Mouse (Mus musculus) myocyte (in vitro differentiated cells): Measurements from ENCODE around the gene 4930518I15Rik. TPM values are rescaled to one million over a fixed set of nuclear protein-coding genes. Genes with fewer than 3 reads are reported as not detected.
"Not testable (repeated sequence)": the region's sequence is repeated elsewhere in the genome, so short reads cannot be mapped to it uniquely, and the experiment has no call there.

Source experiments
- H3K27me3 ChIP-seq: one replicate; pipeline ENCODE4 v1.6.1; 2011; ENCODE audit not compliant: control insufficient read depth, insufficient read depth, insufficient read length
- H3K36me3 ChIP-seq: one replicate; pipeline ENCODE4 v1.6.1; 2011; ENCODE audit not compliant: control insufficient read depth, insufficient read depth
- H3K4me2 ChIP-seq: one replicate; pipeline ENCODE4 v1.6.1; 2011; ENCODE audit warnings: low read depth, control low read depth
- H3K4me3 ChIP-seq: one replicate; pipeline ENCODE4 v1.5.1; 2011; ENCODE audit warnings: mild to moderate bottlenecking, control low read depth, moderate library complexity
- H3K79me2 ChIP-seq: one replicate; pipeline ENCODE4 v1.6.1; 2011; ENCODE audit not compliant: control insufficient read depth, insufficient read depth
- H3ac ChIP-seq: one replicate; pipeline ENCODE4 v1.6.1; 2011; ENCODE audit not compliant: control insufficient read depth, insufficient read length
- CEBPB ChIP-seq: IDR thresholded peaks from 2 replicates; pipeline ENCODE4 v1.6.1; 2011; ENCODE audit warnings: mild to moderate bottlenecking, moderate library complexity; ENCODE audit not compliant: poor library complexity, insufficient read depth, severe bottlenecking
- E2F4 ChIP-seq: IDR thresholded peaks from one replicate; pipeline ENCODE4 v1.6.1; 2011; ENCODE audit warnings: mild to moderate bottlenecking, control low read depth, moderate library complexity; ENCODE audit not compliant: insufficient read depth
- MAX ChIP-seq: IDR thresholded peaks from one replicate; pipeline ENCODE4 v1.6.1; 2011; ENCODE audit warnings: low read depth, mild to moderate bottlenecking, control low read depth
- MYOD1 ChIP-seq, 3 experiments: IDR thresholded peaks; one replicate each; pipeline ENCODE4 v1.6.1; 2011; ENCODE audit warnings: control low read depth in 2 of 3, low read depth in 2 of 3, mild to moderate bottlenecking in 2 of 3, moderate library complexity in 1 of 3; ENCODE audit not compliant: insufficient read length in 2 of 3, control insufficient read depth in 1 of 3
- MYOG ChIP-seq, 3 experiments: IDR thresholded peaks; one replicate each; pipeline ENCODE4 v1.6.1; 2011; ENCODE audit warnings: control low read depth in 2 of 3, low read depth in 2 of 3, mild to moderate bottlenecking in 2 of 3; ENCODE audit not compliant: insufficient read length in 2 of 3, control insufficient read depth in 1 of 3, insufficient read depth in 1 of 3
- POLR2A ChIP-seq: IDR thresholded peaks from one replicate; pipeline ENCODE4 v1.6.1; 2011; ENCODE audit warnings: low read depth, mild to moderate bottlenecking, control low read depth, moderate library complexity; ENCODE audit not compliant: insufficient read length
- POLR2AphosphoS2 ChIP-seq: IDR thresholded peaks from one replicate; pipeline ENCODE4 v1.6.1; 2011; ENCODE audit warnings: low read depth, control low read depth; ENCODE audit not compliant: insufficient read length
- REST ChIP-seq: IDR thresholded peaks from one replicate; pipeline ENCODE4 v1.6.1; 2011; ENCODE audit warnings: mild to moderate bottlenecking, control low read depth, moderate library complexity; ENCODE audit not compliant: insufficient read depth, insufficient read length
- SRF ChIP-seq: IDR thresholded peaks from one replicate; pipeline ENCODE4 v1.6.1; 2011; ENCODE audit warnings: low read depth; ENCODE audit not compliant: control insufficient read depth, insufficient read length
- TCF12 ChIP-seq: IDR thresholded peaks from one replicate; pipeline ENCODE4 v1.6.1; 2011; ENCODE audit warnings: mild to moderate bottlenecking, control low read depth; ENCODE audit not compliant: poor library complexity, insufficient read depth, severe bottlenecking
- TCF3 ChIP-seq: IDR thresholded peaks from one replicate; pipeline ENCODE4 v1.6.1; 2011; ENCODE audit warnings: low read depth, control low read depth; ENCODE audit not compliant: insufficient read length
- USF1 ChIP-seq: IDR thresholded peaks from one replicate; pipeline ENCODE4 v1.6.1; 2011; ENCODE audit warnings: low read depth, mild to moderate bottlenecking, control low read depth, moderate library complexity
- polyA plus RNA-seq: library from polyadenylated mRNA; unstranded; fragments of >200 nt; fragmentation: generic; extraction: Trizol; gene quantifications from one replicate; pipeline ENCODE4 v1.2.1, GENCODE M21; 2012; ENCODE audit warnings: missing spikeins

4930518I15Rik gene
- polyA plus RNA-seq, 1 experiment = 0.26 TPM

DNA sequence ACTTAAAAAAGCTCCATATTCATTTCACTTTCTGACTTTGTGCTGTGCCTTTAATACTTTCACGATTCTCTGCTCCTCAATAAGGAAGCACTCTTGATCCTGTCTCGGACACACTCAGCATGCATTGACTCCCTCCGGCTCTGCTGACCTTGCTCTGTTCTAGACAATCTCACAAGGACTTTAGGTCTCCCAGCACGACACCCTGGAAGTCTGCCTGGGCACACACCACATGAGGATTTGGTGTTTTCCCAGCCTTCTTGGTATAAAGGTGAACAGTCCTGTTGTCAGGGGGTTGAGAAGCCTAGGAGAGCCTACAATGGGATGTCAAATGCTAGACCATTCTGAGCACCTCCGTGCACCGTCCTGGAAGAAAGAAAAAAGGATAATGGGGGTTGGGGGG lies 35.1 kb upstream of the 4930518I15Rik start:
- H3K4me2 ChIP-seq = no peak overlapping the region

GRCm38 (mm10) chr2:156892240-156892639 lies 34.5 kb upstream of the 4930518I15Rik start:
- no peak overlapping the region for H3K4me2 ChIP-seq
- H3K79me2 ChIP-seq = no peaks in the 10 kb centered on the region
- peaks cover 3% of the 10 kb centered on the region for H3K27me3 ChIP-seq
- TF ChIP-seq USF1 (no peak), MYOD1 (IDR thresholded peaks at IDR 0.05; ENCODE audit: control insufficient read depth in 1 of 3, insufficient read length in 2 of 3, low read depth in 2 of 3) (no peak), E2F4 (no peak), REST (no peak), TCF12 (no peak), CEBPB (no peak)
- no peaks in the 10 kb centered on the region for H3K36me3 ChIP-seq
- H3ac ChIP-seq = no peak overlapping the region
- H3K4me3 ChIP-seq = no peak overlapping the region

More for the DNA sequence above, 35.1 kb upstream of the 4930518I15Rik start:
- Histone ChIP-seq H3K79me2 (no peaks in the 10 kb centered on the region), H3K36me3 (no peaks in the 10 kb centered on the region), H3K27me3 (peaks cover 8% of the 10 kb centered on the region), H3K4me3 (no peak overlapping the region), H3ac (no peak overlapping the region)
- TF ChIP-seq POLR2AphosphoS2 = no peak
- no peak for TF ChIP-seq SRF
- no peak for TF ChIP-seq POLR2A
- TF ChIP-seq TCF3 = no peak
- TF ChIP-seq MYOD1 (IDR thresholded peaks at IDR 0.05; ENCODE audit: control insufficient read depth in 1 of 3, insufficient read length in 2 of 3, low read depth in 2 of 3) = no peak
- TF ChIP-seq MYOG (IDR thresholded peaks at IDR 0.05; ENCODE audit: control insufficient read depth in 1 of 3, insufficient read depth in 1 of 3, insufficient read length in 2 of 3, low read depth in 2 of 3) = no peak

DNA sequence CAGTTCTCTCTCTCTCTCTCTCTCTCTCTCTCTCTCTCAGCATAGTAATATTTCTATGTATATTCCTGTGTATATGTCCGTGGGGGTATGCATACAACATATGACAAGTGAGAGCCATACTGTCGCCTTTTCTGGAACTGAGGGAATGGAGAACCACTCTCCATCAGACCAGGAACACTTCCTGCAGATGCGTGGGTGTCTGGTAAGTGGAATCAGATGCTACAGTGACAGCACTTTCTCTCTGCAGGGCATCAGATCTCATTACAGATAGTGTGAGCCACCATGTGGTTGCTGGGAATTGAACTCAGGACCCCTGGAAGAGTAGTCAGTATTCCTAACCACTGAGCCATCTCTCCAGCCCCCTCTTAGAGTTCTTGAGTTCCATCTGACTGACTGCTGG lies 30.7 kb upstream of the 4930518I15Rik start:
- H3K4me2 ChIP-seq = no peak overlapping the region
- no peak overlapping the region for H3K4me3 ChIP-seq
- no peaks in the 10 kb centered on the region for H3K79me2 ChIP-seq
- no peaks in the 10 kb centered on the region for H3K27me3 ChIP-seq
- H3K36me3 ChIP-seq = no peaks in the 10 kb centered on the region
- no peak overlapping the region for H3ac ChIP-seq
- TF ChIP-seq TCF3 (no peak), POLR2AphosphoS2 (no peak), USF1 (no peak), REST (no peak), MYOG (IDR thresholded peaks at IDR 0.05; ENCODE audit: control insufficient read depth in 1 of 3, insufficient read depth in 1 of 3, insufficient read length in 2 of 3, low read depth in 2 of 3) (no peak), MYOD1 (IDR thresholded peaks at IDR 0.05; ENCODE audit: control insufficient read depth in 1 of 3, insufficient read length in 2 of 3, low read depth in 2 of 3) (no peak), MAX (no peak), SRF (no peak), E2F4 (no peak), TCF12 (no peak), POLR2A (no peak), CEBPB (no peak)

DNA sequence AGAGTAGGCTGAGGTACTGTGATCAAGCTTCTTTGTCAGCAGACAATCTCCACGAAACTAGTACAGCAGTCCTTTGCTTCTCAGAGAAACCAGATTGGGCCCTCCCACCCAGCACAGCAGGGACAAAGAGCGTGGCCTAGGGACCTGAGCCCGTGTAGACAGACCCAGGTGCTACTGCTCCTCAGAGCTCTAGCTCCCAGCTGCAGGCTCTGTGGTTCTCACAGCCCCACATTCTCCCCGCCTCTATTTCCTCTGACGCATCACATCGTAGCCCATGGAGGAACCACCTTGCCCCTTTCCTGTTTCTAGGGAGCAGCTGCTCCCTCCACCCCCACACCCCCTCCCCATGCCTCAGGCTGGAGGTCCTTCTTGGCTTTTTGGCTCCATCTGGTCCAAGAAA lies 29.3 kb upstream of the 4930518I15Rik start, which contains the start of gene Sla2:
TSS of gene Sla2 (minus strand) at position 176 of the 400 bp plus-strand sequence.
- no peaks in the 10 kb centered on the region for H3K36me3 ChIP-seq
- no peak within 1 kb of the TSS for H3ac ChIP-seq
- no peak within 1 kb of the TSS for H3K4me2 ChIP-seq
- TF ChIP-seq POLR2A (no peak), REST (no peak), SRF (no peak), POLR2AphosphoS2 (no peak), TCF12 (no peak), TCF3 (no peak), E2F4 (no peak), MAX (no peak), MYOG (IDR thresholded peaks at IDR 0.05; ENCODE audit: control insufficient read depth in 1 of 3, insufficient read depth in 1 of 3, insufficient read length in 2 of 3, low read depth in 2 of 3) (no peak), USF1 (no peak), CEBPB (no peak), MYOD1 (IDR thresholded peaks at IDR 0.05; ENCODE audit: control insufficient read depth in 1 of 3, insufficient read length in 2 of 3, low read depth in 2 of 3) (no peak)
- H3K27me3 ChIP-seq = no peaks in the 10 kb centered on the region
- no peaks in the 10 kb centered on the region for H3K79me2 ChIP-seq
- H3K4me3 ChIP-seq = no peak within 1 kb of the TSS

DNA sequence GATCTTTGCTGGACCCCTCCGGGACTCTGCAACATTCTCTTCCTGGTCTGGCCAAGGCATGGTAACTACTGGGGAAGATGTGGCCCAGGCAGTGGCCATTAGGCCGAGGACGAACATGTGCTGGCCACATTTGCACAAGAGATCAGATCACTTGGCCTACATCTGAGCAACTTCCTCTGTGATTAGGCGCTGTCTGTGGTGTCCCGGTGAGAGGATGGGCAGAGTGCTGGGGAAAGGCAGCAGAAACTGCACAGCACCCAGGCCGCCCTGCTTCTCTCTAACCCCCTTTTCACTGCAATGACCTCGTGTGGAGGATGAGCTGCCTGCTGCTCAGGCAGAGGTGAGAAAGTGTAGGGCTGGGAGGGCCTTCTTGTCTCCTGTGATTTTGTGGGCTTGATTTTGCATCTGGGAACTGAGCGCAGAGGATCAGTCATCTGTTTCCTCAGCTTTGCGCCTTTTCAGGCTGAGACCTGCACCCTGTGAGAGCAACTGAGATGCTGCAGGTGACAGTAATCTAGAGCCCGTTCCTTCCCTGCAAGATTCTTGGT lies 28.4 kb upstream of the 4930518I15Rik start:
- Histone ChIP-seq H3K36me3 (no peaks in the 10 kb centered on the region), H3K4me2 (no peak overlapping the region), H3ac (no peak overlapping the region), H3K27me3 (no peaks in the 10 kb centered on the region), H3K4me3 (no peak overlapping the region), H3K79me2 (no peaks in the 10 kb centered on the region)
- no peak for TF ChIP-seq POLR2AphosphoS2
- no peak for TF ChIP-seq TCF3
- TF ChIP-seq MYOG (IDR thresholded peaks at IDR 0.05; ENCODE audit: control insufficient read depth in 1 of 3, insufficient read depth in 1 of 3, insufficient read length in 2 of 3, low read depth in 2 of 3) = no peak
- no peak for TF ChIP-seq POLR2A
- TF ChIP-seq REST = no peak
- TF ChIP-seq MAX = no peak
- no peak for TF ChIP-seq E2F4
- TF ChIP-seq CEBPB = no peak
- no peak for TF ChIP-seq MYOD1 (IDR thresholded peaks at IDR 0.05; ENCODE audit: control insufficient read depth in 1 of 3, insufficient read length in 2 of 3, low read depth in 2 of 3)
- no peak for TF ChIP-seq TCF12
- TF ChIP-seq SRF = no peak
- TF ChIP-seq USF1 = no peak

- not testable (repeated sequence) for H3K79me2 ChIP-seq, H3ac ChIP-seq, H3K4me3 ChIP-seq, H3K36me3 ChIP-seq, H3K27me3 ChIP-seq, H3K4me2 ChIP-seq
Observed at GRCm38 (mm10) chr2:156885666-156886065, 27.9 kb upstream of the 4930518I15Rik start.
